Mouse (Mus musculus) heart, embryonic 16.5 days (tissue): ENCODE measurements around the gene Ifna4. TPM values are rescaled to one million over a fixed set of nuclear protein-coding genes. Genes with fewer than 3 reads are reported as not detected.
"Not testable (repeated sequence)": the region's sequence is repeated elsewhere in the genome, so short reads cannot be mapped to it uniquely, and the experiment has no call there.

Source experiments
- ATAC-seq: fragments of 200-750 bp; cut with Nextera tagmentation; replicated peaks from 2 replicates; pipeline ENCODE4 v1.8.0; 2017; ENCODE audit warnings: moderate number of reproducible peaks; ENCODE audit not compliant: insufficient read depth, low FRiP score; ENCODE audit errors: extremely low read depth
- H3K27ac ChIP-seq: fragments of 300-500 bp; sonication (generic); 2 replicates; pipeline ENCODE4 v1.5.1; 2014; ENCODE audit warnings: mild to moderate bottlenecking, low read length, control low read depth, moderate library complexity
- H3K27me3 ChIP-seq: fragments of 300-500 bp; sonication (generic); 2 replicates; pipeline ENCODE4 v1.6.1; 2014; ENCODE audit warnings: low read length, mixed read lengths; ENCODE audit not compliant: control insufficient read depth, insufficient read depth
- H3K36me3 ChIP-seq: fragments of 300-500 bp; sonication (generic); 2 replicates; pipeline ENCODE4 v1.6.1; 2014; ENCODE audit not compliant: control insufficient read depth, insufficient read depth
- H3K4me1 ChIP-seq: fragments of 300-500 bp; sonication (generic); 2 replicates; pipeline ENCODE4 v1.6.1; 2014; ENCODE audit warnings: low read length, mixed read lengths; ENCODE audit not compliant: control insufficient read depth, insufficient read depth
- H3K4me2 ChIP-seq: fragments of 300-500 bp; sonication (generic); 2 replicates; pipeline ENCODE4 v1.6.1; 2014; ENCODE audit warnings: low read depth, mild to moderate bottlenecking, control low read depth, low read length
- H3K4me3 ChIP-seq: fragments of 300-500 bp; sonication (generic); 2 replicates; pipeline ENCODE4 v1.5.1; 2014; ENCODE audit warnings: mild to moderate bottlenecking, control low read depth, low read length
- H3K9ac ChIP-seq: fragments of 300-500 bp; sonication (generic); 2 replicates; pipeline ENCODE4 v1.6.1; 2014; ENCODE audit warnings: low read length, control low read depth
- H3K9me3 ChIP-seq: fragments of 300-500 bp; sonication (generic); replicated peaks from 2 replicates; pipeline ENCODE4 v1.6.1; 2016; ENCODE audit warnings: low read length; ENCODE audit not compliant: control insufficient read depth
- WGBS: fragments of 180-500 bp; shearing (Covaris S2); extraction: QIAGEN DNeasy Blood & Tissue Kit; methylation state at CpG from one replicate; pipeline ENCODE4 v1.1.7; 2014; 5-methylcytosine and 5-hydroxymethylcytosine counted together
- polyA plus RNA-seq: library from polyadenylated mRNA; unstranded; fragments of >200 nt; fragmentation: Nextera tagmentation; extraction: Ambion mirVana; gene quantifications from 2 replicates; pipeline ENCODE4 v1.2.1, GENCODE M21; 2015

Ifna4 gene
- not detected in 2 replicates for polyA plus RNA-seq

DNA sequence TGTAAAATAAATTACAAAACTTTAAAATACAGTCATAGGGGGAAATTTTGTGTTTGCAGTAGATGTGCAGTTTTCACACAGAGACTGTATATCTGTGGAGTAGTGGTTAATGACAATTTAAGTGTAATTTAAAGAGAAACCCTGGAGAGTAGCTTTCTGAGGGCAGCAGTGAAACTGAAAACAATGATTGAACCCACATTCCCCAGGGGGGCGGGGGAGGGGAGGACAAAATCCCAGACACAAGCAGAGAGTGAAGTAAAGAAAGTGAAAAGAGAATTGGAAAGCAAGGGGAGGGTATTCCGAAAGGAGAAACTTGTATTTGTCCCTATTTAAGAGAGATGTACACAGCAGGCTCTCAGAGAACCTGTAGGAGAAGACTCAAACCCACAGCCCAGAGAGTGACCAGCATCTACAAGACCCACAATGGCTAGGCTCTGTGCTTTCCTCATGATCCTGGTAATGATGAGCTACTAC is at the start of gene Ifna4:
TSS of gene Ifna4 (plus strand) at position 424 of the 474 bp plus-strand sequence.
- no peak within 1 kb of the TSS for H3K4me2 ChIP-seq
- WGBS = 44% methylated on average over 2 of the region's 2 CpGs
- no peaks in the 10 kb centered on the region for H3K4me1 ChIP-seq
- ATAC-seq = no peak
- H3K9me3 ChIP-seq = no peaks in the 10 kb centered on the region
- no peaks in the 10 kb centered on the region for H3K36me3 ChIP-seq
- H3K27ac ChIP-seq = no peak within 1 kb of the TSS
- H3K4me3 ChIP-seq = no peak within 1 kb of the TSS
- no peaks in the 10 kb centered on the region for H3K27me3 ChIP-seq
- no peak within 1 kb of the TSS for H3K9ac ChIP-seq

DNA sequence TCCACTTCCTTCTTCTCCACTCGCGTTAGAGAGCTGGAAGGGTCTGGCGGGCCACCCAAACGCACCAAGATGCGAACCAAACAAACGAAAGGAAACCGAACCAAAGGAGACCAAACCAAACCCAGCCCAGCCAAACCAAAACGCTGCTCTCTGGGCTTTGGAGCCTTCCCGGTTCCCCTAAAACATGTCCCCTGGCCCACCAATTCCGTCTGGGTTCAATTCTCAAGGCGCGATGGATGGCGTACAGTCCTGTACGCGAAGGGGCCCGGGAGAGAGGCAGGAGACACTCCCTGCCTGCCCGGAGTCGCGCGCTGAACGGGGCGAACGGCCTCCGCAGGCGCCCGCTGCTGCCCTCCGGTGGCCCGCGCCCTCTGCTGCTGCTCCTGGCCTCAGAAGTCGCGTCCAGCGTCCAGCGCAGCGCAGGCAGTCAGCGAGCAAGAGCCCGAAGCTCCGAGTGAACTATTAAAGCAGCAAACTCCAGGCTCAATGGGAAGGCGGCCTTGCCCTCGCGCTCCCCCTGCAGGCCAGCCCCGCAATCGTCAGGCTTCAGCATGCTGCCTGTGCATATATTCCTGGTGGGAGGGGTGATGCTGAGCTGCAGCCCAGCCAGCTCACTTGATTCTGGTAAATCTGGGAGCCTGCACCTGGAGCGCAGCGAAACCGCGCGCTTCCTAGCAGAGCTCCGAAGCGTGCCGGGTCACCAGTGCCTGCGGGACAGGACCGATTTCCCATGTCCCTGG is 47.6 kb upstream of the Ifna4 start, which contains the start of gene Gm13275:
TSS of gene Gm13275 (plus strand) at position 552 of the 740 bp plus-strand sequence.
- not testable (repeated sequence) for H3K27me3 ChIP-seq, H3K9ac ChIP-seq, H3K36me3 ChIP-seq, H3K27ac ChIP-seq, ATAC-seq, H3K9me3 ChIP-seq, H3K4me2 ChIP-seq, H3K4me1 ChIP-seq, H3K4me3 ChIP-seq
- WGBS = 0% methylated on average over 10 of the region's 52 CpGs

DNA sequence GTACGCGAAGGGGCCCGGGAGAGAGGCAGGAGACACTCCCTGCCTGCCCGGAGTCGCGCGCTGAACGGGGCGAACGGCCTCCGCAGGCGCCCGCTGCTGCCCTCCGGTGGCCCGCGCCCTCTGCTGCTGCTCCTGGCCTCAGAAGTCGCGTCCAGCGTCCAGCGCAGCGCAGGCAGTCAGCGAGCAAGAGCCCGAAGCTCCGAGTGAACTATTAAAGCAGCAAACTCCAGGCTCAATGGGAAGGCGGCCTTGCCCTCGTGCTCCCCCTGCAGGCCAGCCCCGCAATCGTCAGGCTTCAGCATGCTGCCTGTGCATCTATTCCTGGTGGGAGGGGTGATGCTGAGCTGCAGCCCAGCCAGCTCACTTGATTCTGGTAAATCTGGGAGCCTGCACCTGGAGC is 44.6 kb upstream of the Ifna4 start, which contains the start of gene Gm13279:
TSS of gene Gm13279 (plus strand) at position 301 of the 400 bp plus-strand sequence.
- ATAC-seq, H3K27me3 ChIP-seq, H3K27ac ChIP-seq, H3K4me3 ChIP-seq, H3K4me2 ChIP-seq, H3K36me3 ChIP-seq, H3K9me3 ChIP-seq, H3K4me1 ChIP-seq, H3K9ac ChIP-seq: not testable (repeated sequence)
- WGBS = no CpG with 5 or more reads among the region's 28 CpGs

DNA sequence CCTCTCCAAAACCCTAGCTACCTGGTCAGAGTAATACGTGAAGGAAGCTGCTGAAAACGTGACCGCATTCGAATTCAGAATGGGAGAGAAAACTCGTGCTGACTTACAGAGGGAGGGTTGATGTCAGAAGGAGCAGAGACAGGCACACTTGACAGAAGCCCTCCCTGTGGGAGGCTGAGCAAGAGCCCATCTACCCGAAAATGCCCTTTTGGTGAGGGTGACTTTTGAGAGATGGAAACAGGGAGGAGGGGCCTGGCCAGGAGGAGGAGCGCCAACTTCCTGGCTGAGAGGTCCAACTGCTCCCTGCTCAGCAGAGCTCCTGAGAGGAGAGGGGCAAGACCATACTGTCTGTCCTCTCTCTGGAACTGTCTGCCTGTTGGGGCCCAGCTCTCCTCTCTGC is 42.3 kb upstream of the Ifna4 start, which contains the start of gene Gm13285:
TSS of gene Gm13285 (plus strand) at position 301 of the 400 bp plus-strand sequence.
- H3K4me2 ChIP-seq, H3K27ac ChIP-seq, H3K9me3 ChIP-seq, H3K9ac ChIP-seq, ATAC-seq, H3K4me3 ChIP-seq, H3K36me3 ChIP-seq, H3K27me3 ChIP-seq, H3K4me1 ChIP-seq: not testable (repeated sequence)
- 8% methylated on average over 5 of the region's 7 CpGs for WGBS

DNA sequence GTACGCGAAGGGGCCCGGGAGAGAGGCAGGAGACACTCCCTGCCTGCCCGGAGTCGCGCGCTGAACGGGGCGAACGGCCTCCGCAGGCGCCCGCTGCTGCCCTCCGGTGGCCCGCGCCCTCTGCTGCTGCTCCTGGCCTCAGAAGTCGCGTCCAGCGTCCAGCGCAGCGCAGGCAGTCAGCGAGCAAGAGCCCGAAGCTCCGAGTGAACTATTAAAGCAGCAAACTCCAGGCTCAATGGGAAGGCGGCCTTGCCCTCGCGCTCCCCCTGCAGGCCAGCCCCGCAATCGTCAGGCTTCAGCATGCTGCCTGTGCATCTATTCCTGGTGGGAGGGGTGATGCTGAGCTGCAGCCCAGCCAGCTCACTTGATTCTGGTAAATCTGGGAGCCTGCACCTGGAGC is 38.7 kb upstream of the Ifna4 start, which contains the start of gene Gm13287:
TSS of gene Gm13287 (plus strand) at position 301 of the 400 bp plus-strand sequence.
- not testable (repeated sequence) for H3K4me2 ChIP-seq, H3K9me3 ChIP-seq, H3K4me1 ChIP-seq, H3K36me3 ChIP-seq, H3K4me3 ChIP-seq, H3K27me3 ChIP-seq, H3K27ac ChIP-seq, H3K9ac ChIP-seq, ATAC-seq
- no CpG with 5 or more reads among the region's 29 CpGs for WGBS

DNA sequence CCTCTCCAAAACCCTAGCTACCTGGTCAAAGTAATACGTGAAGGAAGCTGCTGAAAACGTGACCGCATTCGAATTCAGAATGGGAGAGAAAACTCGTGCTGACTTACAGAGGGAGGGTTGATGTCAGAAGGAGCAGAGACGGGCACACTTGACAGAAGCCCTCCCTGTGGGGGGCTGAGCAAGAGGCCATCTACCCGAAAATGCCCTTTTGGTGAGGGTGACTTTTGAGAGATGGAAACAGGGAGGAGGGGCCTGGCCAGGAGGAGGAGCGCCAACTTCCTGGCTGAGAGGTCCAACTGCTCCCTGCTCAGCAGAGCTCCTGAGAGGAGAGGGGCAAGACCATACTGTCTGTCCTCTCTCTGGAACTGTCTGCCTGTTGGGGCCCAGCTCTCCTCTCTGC is 36.4 kb upstream of the Ifna4 start, which contains the start of gene Gm13288:
TSS of gene Gm13288 (plus strand) at position 301 of the 400 bp plus-strand sequence.
- not testable (repeated sequence) for H3K36me3 ChIP-seq, H3K9ac ChIP-seq, H3K9me3 ChIP-seq, H3K27ac ChIP-seq, ATAC-seq, H3K4me1 ChIP-seq, H3K27me3 ChIP-seq, H3K4me2 ChIP-seq
- peak within 1 kb of the TSS; percentile 34 for H3K4me3 ChIP-seq
- WGBS = no CpG with 5 or more reads among the region's 8 CpGs

DNA sequence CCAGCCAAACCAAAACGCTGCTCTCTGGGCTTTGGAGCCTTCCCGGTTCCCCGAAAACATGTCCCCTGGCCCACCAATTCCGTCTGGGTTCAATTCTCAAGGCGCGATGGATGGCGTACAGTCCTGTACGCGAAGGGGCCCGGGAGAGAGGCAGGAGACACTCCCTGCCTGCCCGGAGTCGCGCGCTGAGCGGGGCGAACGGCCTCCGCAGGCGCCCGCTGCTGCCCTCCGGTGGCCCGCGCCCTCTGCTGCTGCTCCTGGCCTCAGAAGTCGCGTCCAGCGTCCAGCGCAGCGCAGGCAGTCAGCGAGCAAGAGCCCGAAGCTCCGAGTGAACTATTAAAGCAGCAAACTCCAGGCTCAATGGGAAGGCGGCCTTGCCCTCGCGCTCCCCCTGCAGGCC is 35.9 kb upstream of the Ifna4 start:
- H3K9ac ChIP-seq, H3K4me2 ChIP-seq, ATAC-seq, H3K9me3 ChIP-seq, H3K27me3 ChIP-seq, H3K36me3 ChIP-seq, H3K4me1 ChIP-seq, H3K27ac ChIP-seq: not testable (repeated sequence)
- WGBS = 0% methylated on average over 9 of the region's 34 CpGs
- peak overlapping the region; percentile 34 for H3K4me3 ChIP-seq

DNA sequence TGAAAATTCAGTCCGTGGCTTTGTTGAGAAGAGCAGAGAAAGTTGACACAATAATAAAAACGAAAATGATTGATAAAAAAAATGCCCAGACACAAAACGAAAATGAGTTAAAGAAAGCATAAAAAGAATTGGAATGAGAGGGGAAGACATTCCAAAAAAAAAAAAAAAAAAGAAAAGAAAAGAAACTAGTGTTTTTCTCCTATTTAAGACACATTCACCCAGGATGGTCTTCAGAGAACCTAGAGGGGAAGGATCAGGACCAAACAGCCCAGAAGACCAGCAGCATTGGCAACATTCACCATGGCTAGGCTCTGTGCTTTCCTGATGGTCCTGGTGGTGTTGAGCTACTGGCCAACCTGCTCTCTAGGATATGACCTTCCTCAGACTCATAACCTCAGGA is 25.7 kb upstream of the Ifna4 start, which contains the start of gene Ifna7:
TSS of gene Ifna7 (plus strand) at position 301 of the 400 bp plus-strand sequence.
- H3K27ac ChIP-seq = no peak within 1 kb of the TSS
- H3K4me1 ChIP-seq = no peaks in the 10 kb centered on the region
- H3K9ac ChIP-seq = no peak within 1 kb of the TSS
- no peak for ATAC-seq
- H3K4me2 ChIP-seq = no peak within 1 kb of the TSS
- H3K9me3 ChIP-seq = no peaks in the 10 kb centered on the region
- 54% methylated on average over 3 of the region's 3 CpGs for WGBS
- no peaks in the 10 kb centered on the region for H3K36me3 ChIP-seq
- no peak within 1 kb of the TSS for H3K4me3 ChIP-seq
- H3K27me3 ChIP-seq = no peaks in the 10 kb centered on the region

DNA sequence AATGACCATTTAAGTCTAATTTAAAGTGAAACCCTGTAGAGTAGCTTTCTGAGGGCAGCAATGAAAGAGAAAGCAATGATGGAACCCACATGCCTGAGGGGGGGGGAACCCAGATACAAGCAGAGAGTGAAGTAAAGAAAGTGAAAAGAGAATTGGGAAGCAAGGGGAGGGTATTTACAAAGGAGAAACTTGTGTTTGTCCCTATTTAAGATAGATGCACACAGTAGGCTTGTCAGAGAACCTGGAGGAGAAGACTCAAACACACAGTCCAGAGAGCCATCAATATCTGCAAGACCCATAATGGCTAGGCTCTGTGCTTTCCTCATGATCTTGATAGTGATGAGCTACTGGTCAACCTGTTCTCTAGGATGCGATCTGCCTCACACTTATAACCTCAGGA is 22.0 kb upstream of the Ifna4 start, which contains the start of gene Ifna11:
TSS of gene Ifna11 (plus strand) at position 301 of the 400 bp plus-strand sequence.
- Histone ChIP-seq H3K9me3 (no peaks in the 10 kb centered on the region), H3K36me3 (no peaks in the 10 kb centered on the region), H3K4me2 (no peak within 1 kb of the TSS), H3K27ac (no peak within 1 kb of the TSS), H3K9ac (no peak within 1 kb of the TSS), H3K4me3 (no peak within 1 kb of the TSS), H3K4me1 (no peaks in the 10 kb centered on the region), H3K27me3 (no peaks in the 10 kb centered on the region)
- 60% methylated on average over 1 of the region's 1 CpGs for WGBS
- no peak for ATAC-seq
